Mouse (Mus musculus): Measurements from ENCODE around the gene Metrnl. TPM values are rescaled to one million over a fixed set of nuclear protein-coding genes. Genes with fewer than 3 reads are reported as not detected.

The Metrnl gene
- total and polyA plus RNA-seq, 3 experiments: 0.33 to 1.1 (median 1.1) TPM

DNA sequence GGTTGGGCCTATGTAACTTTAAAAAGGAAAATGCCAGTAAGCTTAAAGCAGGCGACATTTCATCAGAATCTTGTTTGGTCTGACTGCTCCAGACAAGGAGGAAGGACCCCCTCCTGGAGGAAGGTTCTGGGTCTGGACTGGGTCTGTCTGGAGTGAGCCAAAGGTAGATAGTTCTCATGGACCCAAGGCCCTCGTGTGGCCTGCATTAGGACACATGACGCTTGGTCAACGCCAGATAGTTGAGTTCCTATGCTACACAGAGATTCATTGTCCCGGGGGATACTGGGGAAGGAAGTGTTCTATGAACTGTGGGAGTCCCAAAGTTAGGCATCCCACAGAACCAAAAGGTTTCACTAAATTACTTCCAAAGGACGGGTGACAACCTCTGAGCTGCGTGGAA lies 27.7 kb upstream of the Metrnl start:
- dilution Hi-C loops (cut with MboI; ENCODE audit: extremely low pct_ligation_motif_present, extremely low pct_unique_long_range_greater_than_20kb, low sequenced_read_pairs) (no loop called here), in situ Hi-C loops (cut with MboI; ENCODE audit: low pct_ligation_motif_present, low pct_unique_long_range_greater_than_20kb, low sequenced_read_pairs) (no loop called here)
- DNase-seq (ENCODE audit: extremely low read depth): no peak
- Histone ChIP-seq H3K4me3 (replicated peaks in 1 of 3; ENCODE audit: low read depth in 2 of 3, low read length in 2 of 3, poor library complexity in 1 of 3) (peak overlapping the region; percentile 2 to 84 (median 18)), H3K9ac (ENCODE audit: insufficient read depth, low read depth) (peak overlapping the region; percentile 75), H3K27ac (ENCODE audit: insufficient read depth, low read depth) (peak overlapping the region; percentile 29), H3K79me2 (replicated peaks; ENCODE audit: control insufficient read depth, extremely low read depth, insufficient read depth, poor library complexity, severe bottlenecking) (no peaks in the 10 kb centered on the region), H3K9me3 (replicated peaks; ENCODE audit: low read length) (peaks cover 6% of the 10 kb centered on the region), H3K4me2 (ENCODE audit: insufficient read depth, low read depth, poor library complexity, severe bottlenecking) (peak overlapping the region; percentile 45), H3K27me3 (replicated peaks) (no peaks in the 10 kb centered on the region), H3K36me3 (replicated peaks in 1 of 2; ENCODE audit: control insufficient read depth in 1 of 2, insufficient read depth in 1 of 2, low read length in 1 of 2) (peaks cover 9 to 21% of the 10 kb centered on the region in 2 experiments), H3K4me1 (ENCODE audit: control insufficient read depth in 1 of 2, insufficient read depth in 2 of 2) (peaks cover 3 to 28% of the 10 kb centered on the region in 2 experiments; a peak in 3 of 4 replicates)
- TF ChIP-seq MAX (IDR thresholded peaks at IDR 0.05; ENCODE audit: low read length): peak; percentile 70; the same call in 1 of the 2 replicates
- TF ChIP-seq MXI1 (IDR thresholded peaks at IDR 0.05; ENCODE audit: low read depth, low read length): no peak
- TF ChIP-seq HCFC1 (IDR thresholded peaks at IDR 0.05; ENCODE audit: low read depth, low read length): no peak
- TF ChIP-seq UBTF (IDR thresholded peaks at IDR 0.05; ENCODE audit: low read depth, low read length): no peak
- TF ChIP-seq TCF12 (IDR thresholded peaks at IDR 0.05; ENCODE audit: low read depth, low read length): no peak

DNA sequence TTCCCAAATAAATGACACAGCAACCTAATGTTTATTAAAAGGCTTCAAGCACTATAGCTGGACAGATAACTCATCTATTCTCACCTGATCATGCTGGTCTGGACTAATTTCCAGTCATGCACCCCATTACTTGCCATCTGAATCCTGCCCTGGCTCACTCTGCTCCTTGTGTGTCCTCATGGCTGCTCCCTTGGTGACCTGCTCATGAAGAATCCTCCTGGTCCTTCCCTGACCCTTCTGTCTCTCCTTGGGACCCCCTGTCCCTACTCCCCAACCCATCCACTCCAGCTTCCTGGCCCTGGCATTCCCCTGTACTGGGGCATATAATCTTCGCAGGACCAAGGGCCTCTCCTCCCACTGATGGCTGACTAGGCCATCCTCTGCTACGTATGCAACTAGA lies 24.5 kb upstream of the Metrnl start:
- no peaks in the 10 kb centered on the region for H3K36me3 ChIP-seq (replicated peaks in 1 of 2; ENCODE audit: control insufficient read depth in 1 of 2, insufficient read depth in 1 of 2, low read length in 1 of 2)
- H3K9me3 ChIP-seq (replicated peaks; ENCODE audit: low read length): peaks cover 6% of the 10 kb centered on the region
- dilution Hi-C loops (cut with MboI; ENCODE audit: extremely low pct_ligation_motif_present, extremely low pct_unique_long_range_greater_than_20kb, low sequenced_read_pairs) (no loop called here), in situ Hi-C loops (cut with MboI; ENCODE audit: low pct_ligation_motif_present, low pct_unique_long_range_greater_than_20kb, low sequenced_read_pairs) (no loop called here)
- H3K4me3 ChIP-seq (replicated peaks in 1 of 3; ENCODE audit: low read depth in 2 of 3, low read length in 2 of 3, poor library complexity in 1 of 3): no peak overlapping the region
- peaks cover 3 to 13% of the 10 kb centered on the region in 2 experiments; a peak in 3 of 4 replicates for H3K4me1 ChIP-seq (ENCODE audit: control insufficient read depth in 1 of 2, insufficient read depth in 2 of 2)
- H3K4me2 ChIP-seq (ENCODE audit: insufficient read depth, low read depth, poor library complexity, severe bottlenecking): no peak overlapping the region
- H3K79me2 ChIP-seq (replicated peaks; ENCODE audit: control insufficient read depth, extremely low read depth, insufficient read depth, poor library complexity, severe bottlenecking): no peaks in the 10 kb centered on the region
- TF ChIP-seq USF2 (conservative IDR thresholded peaks at IDR 0.05; ENCODE audit: low read depth, low read length) (no peak), ZNF384 (IDR thresholded peaks at IDR 0.05; ENCODE audit: low read depth, low read length) (no peak)
- no peak overlapping the region for H3K9ac ChIP-seq (ENCODE audit: insufficient read depth, low read depth)
- DNase-seq (ENCODE audit: extremely low read depth): no peak
- H3K27ac ChIP-seq (ENCODE audit: insufficient read depth, low read depth): no peak overlapping the region
- no peaks in the 10 kb centered on the region for H3K27me3 ChIP-seq (replicated peaks)

DNA sequence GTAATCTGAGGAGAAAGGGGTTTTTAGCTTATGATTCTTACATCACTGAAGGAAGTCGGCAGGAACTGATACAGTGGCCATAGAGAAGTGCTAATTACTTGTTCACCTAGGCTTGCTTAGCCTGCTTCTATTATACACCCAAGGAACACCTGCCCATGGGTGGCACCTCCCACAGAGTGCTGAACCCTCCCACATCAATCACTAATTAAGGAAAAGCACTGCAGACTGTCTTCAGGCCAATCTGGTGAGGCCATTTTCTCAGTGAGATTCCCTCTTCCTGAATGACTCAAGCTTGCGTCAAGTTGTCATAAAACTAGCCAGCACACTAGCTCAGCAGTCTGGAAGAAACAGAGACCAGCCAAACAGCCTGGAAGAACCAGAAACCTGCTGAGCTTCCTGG lies 21.8 kb upstream of the Metrnl start:
- Histone ChIP-seq H3K4me3 (replicated peaks in 1 of 3; ENCODE audit: low read depth in 2 of 3, low read length in 2 of 3, poor library complexity in 1 of 3) (no peak overlapping the region), H3K4me2 (ENCODE audit: insufficient read depth, low read depth, poor library complexity, severe bottlenecking) (no peak overlapping the region), H3K27me3 (replicated peaks) (no peaks in the 10 kb centered on the region), H3K27ac (ENCODE audit: insufficient read depth, low read depth) (no peak overlapping the region), H3K9me3 (replicated peaks; ENCODE audit: low read length) (peaks cover 6% of the 10 kb centered on the region), H3K9ac (ENCODE audit: insufficient read depth, low read depth) (no peak overlapping the region), H3K4me1 (ENCODE audit: control insufficient read depth in 1 of 2, insufficient read depth in 2 of 2) (no peaks in the 10 kb centered on the region), H3K79me2 (replicated peaks; ENCODE audit: control insufficient read depth, extremely low read depth, insufficient read depth, poor library complexity, severe bottlenecking) (no peaks in the 10 kb centered on the region), H3K36me3 (replicated peaks in 1 of 2; ENCODE audit: control insufficient read depth in 1 of 2, insufficient read depth in 1 of 2, low read length in 1 of 2) (no peaks in the 10 kb centered on the region)
- TF ChIP-seq CTCF (conservative IDR thresholded peaks at IDR 0.05 in 1 of 2, IDR thresholded peaks at IDR 0.05 in 1 of 2; ENCODE audit: low read depth in 2 of 2, low read length in 2 of 2) (no peak), MYC (IDR thresholded peaks at IDR 0.05; ENCODE audit: low read depth, low read length) (no peak), SIN3A (IDR thresholded peaks at IDR 0.05; ENCODE audit: low read length) (no peak), UBTF (IDR thresholded peaks at IDR 0.05; ENCODE audit: low read depth, low read length) (no peak), E2F4 (IDR thresholded peaks at IDR 0.05; ENCODE audit: insufficient replicate concordance, low read depth, low read length) (no peak), ELF1 (IDR thresholded peaks at IDR 0.05; ENCODE audit: low read depth, low read length) (no peak), ZC3H11A (IDR thresholded peaks at IDR 0.05; ENCODE audit: low read depth, low read length) (no peak), RAD21 (IDR thresholded peaks at IDR 0.05; ENCODE audit: low read depth, low read length) (no peak), POLR2AphosphoS2 (IDR thresholded peaks at IDR 0.05; ENCODE audit: low read depth, low read length) (no peak), RCOR1 (conservative IDR thresholded peaks at IDR 0.05; ENCODE audit: low read depth, low read length) (no peak), MXI1 (IDR thresholded peaks at IDR 0.05; ENCODE audit: low read depth, low read length) (no peak), ZMIZ1 (IDR thresholded peaks at IDR 0.05; ENCODE audit: low read depth, low read length) (no peak), ZKSCAN1 (IDR thresholded peaks at IDR 0.05; ENCODE audit: borderline replicate concordance, low read depth, low read length) (no peak), CHD1 (IDR thresholded peaks at IDR 0.05; ENCODE audit: low read depth, low read length) (no peak)
- DNase-seq (ENCODE audit: extremely low read depth): no peak
- in situ Hi-C loops (cut with MboI; ENCODE audit: low pct_ligation_motif_present, low pct_unique_long_range_greater_than_20kb, low sequenced_read_pairs): no loop called here
- dilution Hi-C loops (cut with MboI; ENCODE audit: extremely low pct_ligation_motif_present, extremely low pct_unique_long_range_greater_than_20kb, low sequenced_read_pairs): no loop called here
